Mouse (Mus musculus) hindbrain, embryonic 16.5 days (tissue): ENCODE measurements at regions not wholly inside any gene's neighbourhood (a gene's known extent, or its start where the extent isn't known, plus 50 kb on each side); places are given as distances from the start of the nearest gene placed in this dataset.

Source experiments
- ATAC-seq: fragments of 200-750 bp; cut with Nextera tagmentation; 2 replicates; pipeline ENCODE4 v1.8.0; 2017; ENCODE audit warnings: moderate TSS enrichment, moderate library complexity
- H3K27ac ChIP-seq: fragments of 300-500 bp; sonication (generic); 2 replicates; pipeline ENCODE4 v1.5.1; 2014; ENCODE audit warnings: low read depth, mild to moderate bottlenecking, control low read depth, low read length, moderate library complexity
- H3K27me3 ChIP-seq: fragments of 300-500 bp; sonication (generic); replicated peaks from 2 replicates; pipeline ENCODE4 v1.6.1; 2014; ENCODE audit warnings: low read length; ENCODE audit not compliant: control insufficient read depth, insufficient read depth
- H3K36me3 ChIP-seq: fragments of 300-500 bp; sonication (generic); 2 replicates; pipeline ENCODE4 v1.6.1; 2014; ENCODE audit warnings: mild to moderate bottlenecking, low read length, moderate library complexity, mixed read lengths; ENCODE audit not compliant: control insufficient read depth, insufficient read depth
- H3K4me1 ChIP-seq: fragments of 300-500 bp; sonication (generic); 2 replicates; pipeline ENCODE4 v1.6.1; 2014; ENCODE audit warnings: low read depth, low read length; ENCODE audit not compliant: control insufficient read depth, insufficient read depth
- H3K4me2 ChIP-seq: fragments of 300-500 bp; sonication (generic); 2 replicates; pipeline ENCODE4 v1.6.1; 2014; ENCODE audit warnings: mild to moderate bottlenecking, low read length, control low read depth, moderate library complexity
- H3K4me3 ChIP-seq: fragments of 300-500 bp; sonication (generic); 2 replicates; pipeline ENCODE4 v1.5.1; 2014; ENCODE audit warnings: mild to moderate bottlenecking, low read length, control low read depth, moderate library complexity
- H3K9ac ChIP-seq: fragments of 300-500 bp; sonication (generic); 2 replicates; pipeline ENCODE4 v1.6.1; 2014; ENCODE audit warnings: low read depth, mild to moderate bottlenecking, control low read depth, low read length, moderate library complexity
- H3K9me3 ChIP-seq: fragments of 300-500 bp; sonication (generic); 2 replicates; pipeline ENCODE4 v1.6.1; 2014; ENCODE audit warnings: mild to moderate bottlenecking, low read length, moderate library complexity; ENCODE audit not compliant: control insufficient read depth
- WGBS: fragments of 180-500 bp; shearing (Covaris S2); extraction: QIAGEN DNeasy Blood & Tissue Kit; methylation state at CpG from one replicate; pipeline ENCODE4 v1.1.7; 2014; 5-methylcytosine and 5-hydroxymethylcytosine counted together

- no peak overlapping the region for H3K9ac ChIP-seq
- H3K27me3 ChIP-seq = no peaks in the 10 kb centered on the region
- no peak overlapping the region for H3K27ac ChIP-seq
- H3K4me3 ChIP-seq = no peak overlapping the region
- no peak for ATAC-seq
- H3K4me2 ChIP-seq = no peak overlapping the region
- H3K4me1 ChIP-seq = no peaks in the 10 kb centered on the region
- H3K9me3 ChIP-seq = no peaks in the 10 kb centered on the region
- 86% methylated on average over 6 of the region's 6 CpGs for WGBS
- no peaks in the 10 kb centered on the region for H3K36me3 ChIP-seq
Observed at GRCm38 (mm10) chr6:84353425-84354220, 240.1 kb downstream of the Cyp26b1 start.

GRCm38 (mm10) chr6:84344936-84345335, 248.8 kb downstream of the Cyp26b1 start:
- H3K36me3 ChIP-seq = no peaks in the 10 kb centered on the region
- H3K9me3 ChIP-seq = no peaks in the 10 kb centered on the region
- no peaks in the 10 kb centered on the region for H3K4me1 ChIP-seq
- no peak for ATAC-seq
- no peak overlapping the region for H3K9ac ChIP-seq
- no peaks in the 10 kb centered on the region for H3K27me3 ChIP-seq
- no peak overlapping the region for H3K4me3 ChIP-seq
- no peak overlapping the region for H3K4me2 ChIP-seq
- WGBS = 92% methylated on average over 12 of the region's 12 CpGs
- H3K27ac ChIP-seq = no peak overlapping the region

GRCm38 (mm10) chr6:84333666-84334179, 260.0 kb downstream of the Cyp26b1 start:
- Histone ChIP-seq H3K4me1 (no peaks in the 10 kb centered on the region), H3K9me3 (no peaks in the 10 kb centered on the region), H3K27ac (no peak overlapping the region), H3K9ac (no peak overlapping the region), H3K4me3 (no peak overlapping the region), H3K4me2 (no peak overlapping the region), H3K36me3 (no peaks in the 10 kb centered on the region), H3K27me3 (no peaks in the 10 kb centered on the region)
- ATAC-seq = no peak
- WGBS = 89% methylated on average over 10 of the region's 10 CpGs

GRCm38 (mm10) chr6:84329106-84329505, 264.6 kb downstream of the Cyp26b1 start:
- H3K36me3 ChIP-seq = no peaks in the 10 kb centered on the region
- ATAC-seq = no peak
- no peaks in the 10 kb centered on the region for H3K9me3 ChIP-seq

GRCm38 (mm10) chr6:84328030-84328390, 265.7 kb downstream of the Cyp26b1 start:
- no peaks in the 10 kb centered on the region for H3K4me1 ChIP-seq
- no peak overlapping the region for H3K9ac ChIP-seq
- H3K27me3 ChIP-seq = no peaks in the 10 kb centered on the region
- 46% methylated on average over 3 of the region's 3 CpGs for WGBS
- no peak overlapping the region for H3K4me3 ChIP-seq
- no peaks in the 10 kb centered on the region for H3K36me3 ChIP-seq
- no peak overlapping the region for H3K27ac ChIP-seq
- H3K9me3 ChIP-seq = no peaks in the 10 kb centered on the region
- no peak for ATAC-seq
- H3K4me2 ChIP-seq = no peak overlapping the region

More at GRCm38 (mm10) chr6:84329106-84329505, 264.6 kb downstream of the Cyp26b1 start:
- Histone ChIP-seq H3K27ac (no peak overlapping the region), H3K27me3 (no peaks in the 10 kb centered on the region), H3K4me1 (no peaks in the 10 kb centered on the region), H3K4me2 (no peak overlapping the region), H3K9ac (no peak overlapping the region), H3K4me3 (no peak overlapping the region)
- WGBS = 63% methylated on average over 7 of the region's 7 CpGs

- no peak overlapping the region for H3K9ac ChIP-seq
- no peaks in the 10 kb centered on the region for H3K9me3 ChIP-seq
- ATAC-seq = no peak
- no peak overlapping the region for H3K4me2 ChIP-seq
- no peaks in the 10 kb centered on the region for H3K4me1 ChIP-seq
- H3K36me3 ChIP-seq = no peaks in the 10 kb centered on the region
- H3K27ac ChIP-seq = no peak overlapping the region
- H3K4me3 ChIP-seq = no peak overlapping the region
- 69% methylated on average over 5 of the region's 5 CpGs for WGBS
- no peaks in the 10 kb centered on the region for H3K27me3 ChIP-seq
Observed at GRCm38 (mm10) chr6:84327306-84328029, 266.2 kb downstream of the Cyp26b1 start.

GRCm38 (mm10) chr6:84325384-84326114, 268.2 kb downstream of the Cyp26b1 start:
- H3K27me3 ChIP-seq = no peaks in the 10 kb centered on the region
- H3K9ac ChIP-seq = no peak overlapping the region
- H3K27ac ChIP-seq = no peak overlapping the region
- no peaks in the 10 kb centered on the region for H3K4me1 ChIP-seq
- H3K4me3 ChIP-seq = no peak overlapping the region
- no peak overlapping the region for H3K4me2 ChIP-seq
- no peaks in the 10 kb centered on the region for H3K36me3 ChIP-seq
- 84% methylated on average over 5 of the region's 5 CpGs for WGBS
- no peaks in the 10 kb centered on the region for H3K9me3 ChIP-seq
- no peak for ATAC-seq

GRCm38 (mm10) chr6:84324185-84324584, 269.5 kb downstream of the Cyp26b1 start:
- Histone ChIP-seq H3K27me3 (no peaks in the 10 kb centered on the region), H3K4me2 (no peak overlapping the region), H3K9me3 (no peaks in the 10 kb centered on the region), H3K27ac (no peak overlapping the region), H3K4me3 (no peak overlapping the region), H3K9ac (no peak overlapping the region), H3K4me1 (no peaks in the 10 kb centered on the region), H3K36me3 (no peaks in the 10 kb centered on the region)
- 93% methylated on average over 4 of the region's 4 CpGs for WGBS
- ATAC-seq = no peak

GRCm38 (mm10) chr6:84322528-84322927, 271.2 kb downstream of the Cyp26b1 start:
- H3K4me3 ChIP-seq = no peak overlapping the region
- no peaks in the 10 kb centered on the region for H3K9me3 ChIP-seq
- WGBS = 92% methylated on average over 4 of the region's 4 CpGs
- ATAC-seq = no peak
- H3K9ac ChIP-seq = no peak overlapping the region
- H3K4me1 ChIP-seq = peaks cover 6% of the 10 kb centered on the region; the same call in 1 of the 2 replicates
- H3K27ac ChIP-seq = no peak overlapping the region
- H3K4me2 ChIP-seq = no peak overlapping the region
- H3K36me3 ChIP-seq = no peaks in the 10 kb centered on the region
- no peaks in the 10 kb centered on the region for H3K27me3 ChIP-seq
